Mouse (Mus musculus) brain, embryonic 14.5 days (tissue): ENCODE measurements around the gene Rnf169.
A peak's percentile ranks its signal among the peaks of the same experiment; 100 is the strongest.

ENCODE experiments used
- CTCF ChIP-seq: fragments of 200-500 bp; IDR thresholded peaks from 2 replicates; pipeline ENCODE4 v1.5.1; 2012; ENCODE audit warnings: inconsistent platforms, mild to moderate bottlenecking, moderate library complexity, borderline replicate concordance; ENCODE audit not compliant: insufficient read depth, insufficient read length; ENCODE audit errors: extremely low read depth
- POLR2A ChIP-seq: fragments of 200-500 bp; IDR thresholded peaks from 2 replicates; pipeline ENCODE4 v1.6.1; 2012; ENCODE audit warnings: mild to moderate bottlenecking, inconsistent platforms, borderline replicate concordance; ENCODE audit not compliant: poor library complexity, insufficient read depth, insufficient read length, severe bottlenecking; ENCODE audit errors: extremely low read depth

DNA sequence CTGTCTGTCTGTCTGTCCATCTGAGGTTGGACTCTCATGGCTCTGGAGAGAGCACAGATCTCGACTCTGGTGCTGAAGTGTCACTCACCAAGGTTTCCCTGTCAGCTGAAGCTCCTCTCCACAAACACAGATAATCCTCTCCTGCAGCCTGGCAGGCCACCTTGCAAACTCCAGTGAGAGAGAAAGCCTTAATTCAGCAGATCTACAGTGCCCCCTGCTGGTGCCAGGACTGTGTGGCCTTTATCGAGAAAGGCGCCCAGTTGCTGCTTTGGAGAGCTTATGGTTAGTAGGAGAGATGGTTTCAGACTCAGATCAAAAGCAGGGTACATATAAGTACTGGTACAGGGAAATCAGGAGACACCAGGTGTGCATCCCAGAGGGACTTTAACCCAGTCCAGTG, 103.9 kb downstream of the Rnf169 start:
- TF ChIP-seq CTCF (peak; percentile 96), POLR2A (no peak)
